Mouse (Mus musculus) ES-E14 (cell line): Measurements from ENCODE around the gene Dnajc11.

Experiments
- CHD2 ChIP-seq: IDR thresholded peaks from 2 replicates; pipeline ENCODE4 v1.6.1; 2014; ENCODE audit warnings: mild to moderate bottlenecking, low read depth, low read length, inconsistent platforms
- HCFC1 ChIP-seq: IDR thresholded peaks from 2 replicates; pipeline ENCODE4 v1.6.1; 2012; ENCODE audit warnings: low read length, inconsistent platforms, borderline replicate concordance; ENCODE audit not compliant: insufficient read depth
- MAFK ChIP-seq: IDR thresholded peaks from 2 replicates; pipeline ENCODE4 v1.6.1; 2014; ENCODE audit warnings: mild to moderate bottlenecking, low read depth, low read length, inconsistent platforms; ENCODE audit not compliant: insufficient read depth
- ZC3H11A ChIP-seq: IDR thresholded peaks from 2 replicates; pipeline ENCODE4 v1.6.1; 2012; ENCODE audit warnings: low read depth, mild to moderate bottlenecking, inconsistent platforms, low read length, borderline replicate concordance

- TF ChIP-seq HCFC1 (no peak), ZC3H11A (no peak), CHD2 (no peak), MAFK (no peak)
These were observed 14.2 kb upstream of the Dnajc11 start for GRCm38 (mm10) chr4:151919135-151919840.
